8 mouse cellular contexts compared by ENCODE assay signal in the genomic region with DNA sequence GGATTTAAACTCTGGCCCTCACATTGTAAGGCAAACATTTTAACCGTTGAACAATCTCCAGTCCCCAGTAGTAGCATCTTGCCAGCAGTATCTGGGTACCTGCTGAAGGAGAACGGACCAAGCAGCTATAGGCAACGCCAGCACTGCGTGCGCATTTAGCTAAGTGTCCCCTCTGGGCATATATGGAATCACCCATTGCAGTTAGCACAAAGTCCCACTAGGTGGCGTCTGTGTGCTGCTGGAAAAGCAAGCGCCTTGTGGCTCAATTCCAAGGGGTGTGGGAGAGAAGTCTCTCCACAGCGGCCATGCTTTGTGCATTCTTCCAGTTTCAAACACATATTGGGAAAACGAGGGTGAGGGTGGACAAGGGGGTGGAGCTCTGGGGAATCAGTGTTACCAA. TPM values are rescaled to one million over a fixed set of nuclear protein-coding genes. Genes with fewer than 3 reads are reported as not detected.
DNase-seq lines count a peak whose midpoint lies in the region; ATAC-seq and TF ChIP-seq lines count a peak whose summit lies in the region.

No protein-coding gene starts in this region.

- peak; percentile 99 for TF ChIP-seq CTCF in hindbrain, postnatal 0 days (IDR thresholded peaks at IDR 0.05; ENCODE audit: low read depth)

- intact Hi-C loops in left cerebral cortex, postnatal 10 days (cut with DNase I), result loop anchor here (1.0 kb wide), 1 partner anchor 96 kb away; no protein-coding TSS in a partner anchor

- peak; percentile 54 for DNase-seq in kidney, adult 11 months
- peak; percentile 91 for DNase-seq in cerebellum, adult 9-11 months
- DNase-seq in frontal cortex, postnatal 14 days (ENCODE audit: low spot score in 2 of 2), result peak; percentile 77 to 90
- peak; percentile 98 for DNase-seq in hindbrain, postnatal 0 days (ENCODE audit: low spot score)
- DNase-seq in left cerebral cortex, postnatal 10 days (ENCODE audit: extremely low spot score in 1 of 2, low spot score in 2 of 2), result peak; percentile 90 to 94
- peak; percentile 96 for DNase-seq in midbrain, embryonic 14.5 days
- DNase-seq in spleen, postnatal 10 days (ENCODE audit: low spot score in 2 of 2), result peak; percentile 25 to 76

- peaks cover 44% of the 10 kb centered on the region for H3K27me3 ChIP-seq in kidney, embryonic 15.5 days
- no peaks in the 10 kb centered on the region for H3K27me3 ChIP-seq in hindbrain, postnatal 0 days (ENCODE audit: insufficient read depth, low read length)
- peaks cover 18% of the 10 kb centered on the region for H3K27me3 ChIP-seq in midbrain, embryonic 14.5 days (ENCODE audit: control insufficient read depth, insufficient read depth, low read length)

- no peak overlapping the region for H3K9ac ChIP-seq in kidney, embryonic 15.5 days
- no peak overlapping the region; the same call in 1 of the 2 replicates for H3K9ac ChIP-seq in hindbrain, postnatal 0 days (replicated peaks; ENCODE audit: low read length)
- no peak overlapping the region for H3K9ac ChIP-seq in midbrain, embryonic 14.5 days (replicated peaks; ENCODE audit: low read length)

- no peak; the same call in 1 of the 2 replicates for ATAC-seq in kidney, embryonic 15.5 days (replicated peaks; ENCODE audit: low FRiP score)
- ATAC-seq in hindbrain, postnatal 0 days, result peak; percentile 65
- ATAC-seq in midbrain, embryonic 14.5 days (ENCODE audit: low FRiP score, low TSS enrichment), result no peak

- no peaks in the 10 kb centered on the region for H3K9me3 ChIP-seq in kidney, embryonic 15.5 days (replicated peaks)
- H3K9me3 ChIP-seq in hindbrain, postnatal 0 days (ENCODE audit: low read length), result no peaks in the 10 kb centered on the region
- H3K9me3 ChIP-seq in midbrain, embryonic 14.5 days (ENCODE audit: control insufficient read depth, low read length), result no peaks in the 10 kb centered on the region

- H3K4me2 ChIP-seq in kidney, embryonic 15.5 days, result no peak overlapping the region
- peak overlapping the region; percentile 10; the same call in 1 of the 2 replicates for H3K4me2 ChIP-seq in hindbrain, postnatal 0 days (ENCODE audit: low read depth, low read length)
- peak overlapping the region; percentile 10; the same call in 1 of the 2 replicates for H3K4me2 ChIP-seq in midbrain, embryonic 14.5 days (ENCODE audit: low read length)

- no peaks in the 10 kb centered on the region for H3K36me3 ChIP-seq in kidney, embryonic 15.5 days
- H3K36me3 ChIP-seq in hindbrain, postnatal 0 days (ENCODE audit: insufficient read depth, low read length), result no peaks in the 10 kb centered on the region
- no peaks in the 10 kb centered on the region for H3K36me3 ChIP-seq in midbrain, embryonic 14.5 days (ENCODE audit: control insufficient read depth, insufficient read depth, low read length)

- H3K27ac ChIP-seq in kidney, embryonic 15.5 days, result no peak overlapping the region
- peak overlapping the region; percentile 20; the same call in 1 of the 2 replicates for H3K27ac ChIP-seq in hindbrain, postnatal 0 days
- H3K27ac ChIP-seq in midbrain, embryonic 14.5 days (replicated peaks; ENCODE audit: low read depth, low read length), result no peak overlapping the region

- no peak overlapping the region for H3K4me3 ChIP-seq in kidney, embryonic 15.5 days (replicated peaks)
- no peak overlapping the region for H3K4me3 ChIP-seq in hindbrain, postnatal 0 days (ENCODE audit: low read length)
- no peak overlapping the region for H3K4me3 ChIP-seq in midbrain, embryonic 14.5 days (replicated peaks; ENCODE audit: low read depth, low read length)

- WGBS in kidney, embryonic 15.5 days, result 1% methylated on average over 9 of the region's 9 CpGs
- WGBS in hindbrain, postnatal 0 days, result 1% methylated on average over 9 of the region's 9 CpGs
- WGBS in midbrain, embryonic 14.5 days, result 2% methylated on average over 9 of the region's 9 CpGs

- H3K4me1 ChIP-seq in kidney, embryonic 15.5 days, result peaks cover 15% of the 10 kb centered on the region
- H3K4me1 ChIP-seq in hindbrain, postnatal 0 days (ENCODE audit: insufficient read depth, low read length), result peaks cover 16% of the 10 kb centered on the region
- no peaks in the 10 kb centered on the region for H3K4me1 ChIP-seq in midbrain, embryonic 14.5 days (ENCODE audit: control insufficient read depth, insufficient read depth, low read length)

RNA-seq across cellular contexts. Expression of gene Sdhaf1, which starts 12.7 kb away (rescaled TPM):
- polyA plus RNA-seq in kidney, embryonic 15.5 days (2015; fragmentation: Nextera tagmentation; extraction: Ambion mirVana), result 17.3 and 18.7 TPM in 2 replicates
- 12.9 and 14.7 TPM in 2 replicates for total RNA-seq in hindbrain, postnatal 0 days (2014; rRNA removed)
- 17.8 and 19.3 TPM in 2 replicates for polyA plus RNA-seq in hindbrain, postnatal 0 days (2015; fragmentation: Nextera tagmentation; extraction: Ambion mirVana)
- total RNA-seq in left cerebral cortex, postnatal 10 days (2021), result 1 to 10 TPM; 7.8 to 8.2 TPM
- polyA plus RNA-seq in midbrain, embryonic 14.5 days (2014; fragmentation: Nextera tagmentation; extraction: Ambion mirVana), result 19.8 and 20.4 TPM in 2 replicates

RNA-seq across cellular contexts. Expression of gene E130208F15Rik, which starts 14.8 kb away (rescaled TPM):
- polyA plus RNA-seq in kidney, embryonic 15.5 days (2015; fragmentation: Nextera tagmentation; extraction: Ambion mirVana), result 2.6 TPM in 1 of 2 replicates, not detected in the other
- total RNA-seq in hindbrain, postnatal 0 days (2014; rRNA removed), result 1.8 TPM in 1 of 2 replicates, not detected in the other
- 0.79 TPM in 1 of 2 replicates, not detected in the other for polyA plus RNA-seq in hindbrain, postnatal 0 days (2015; fragmentation: Nextera tagmentation; extraction: Ambion mirVana)
- total RNA-seq in left cerebral cortex, postnatal 10 days (2021), result under 1 TPM; 0.45 to 0.67 TPM
- not detected in 2 replicates for polyA plus RNA-seq in midbrain, embryonic 14.5 days (2014; fragmentation: Nextera tagmentation; extraction: Ambion mirVana)

RNA-seq across cellular contexts. Expression of gene Syne4, which starts 21.8 kb away (rescaled TPM):
- polyA plus RNA-seq in kidney, embryonic 15.5 days (2015; fragmentation: Nextera tagmentation; extraction: Ambion mirVana), result 88.2 and 97.7 TPM in 2 replicates
- total RNA-seq in hindbrain, postnatal 0 days (2014; rRNA removed), result 13.2 and 16.5 TPM in 2 replicates
- 11.4 and 12.6 TPM in 2 replicates for polyA plus RNA-seq in hindbrain, postnatal 0 days (2015; fragmentation: Nextera tagmentation; extraction: Ambion mirVana)
- total RNA-seq in left cerebral cortex, postnatal 10 days (2021), result 1 to 10 TPM; 5.4 to 7.5 TPM
- 9.3 and 10.2 TPM in 2 replicates for polyA plus RNA-seq in midbrain, embryonic 14.5 days (2014; fragmentation: Nextera tagmentation; extraction: Ambion mirVana)

RNA-seq across cellular contexts. Expression of gene Lrfn3, which starts 26.2 kb away (rescaled TPM):
- 6.5 and 7.2 TPM in 2 replicates for polyA plus RNA-seq in kidney, embryonic 15.5 days (2015; fragmentation: Nextera tagmentation; extraction: Ambion mirVana)
- 45.9 and 47.4 TPM in 2 replicates for total RNA-seq in hindbrain, postnatal 0 days (2014; rRNA removed)
- polyA plus RNA-seq in hindbrain, postnatal 0 days (2015; fragmentation: Nextera tagmentation; extraction: Ambion mirVana), result 17.5 and 18.1 TPM in 2 replicates
- 10 to 100 TPM; 48.1 to 48.2 TPM for total RNA-seq in left cerebral cortex, postnatal 10 days (2021)
- 13.9 and 16.3 TPM in 2 replicates for polyA plus RNA-seq in midbrain, embryonic 14.5 days (2014; fragmentation: Nextera tagmentation; extraction: Ambion mirVana)

RNA-seq across cellular contexts. Expression of gene Alkbh6, which starts 27.9 kb away (rescaled TPM):
- polyA plus RNA-seq in kidney, embryonic 15.5 days (2015; fragmentation: Nextera tagmentation; extraction: Ambion mirVana), result 94.7 and 95.7 TPM in 2 replicates
- total RNA-seq in hindbrain, postnatal 0 days (2014; rRNA removed), result 75.4 and 116 TPM in 2 replicates
- 129 and 131 TPM in 2 replicates for polyA plus RNA-seq in hindbrain, postnatal 0 days (2015; fragmentation: Nextera tagmentation; extraction: Ambion mirVana)
- total RNA-seq in left cerebral cortex, postnatal 10 days (2021), result 10 to 100 TPM; 45.9 to 47.5 TPM
- polyA plus RNA-seq in midbrain, embryonic 14.5 days (2014; fragmentation: Nextera tagmentation; extraction: Ambion mirVana), result 107 and 145 TPM in 2 replicates
